Mouse (Mus musculus): ENCODE measurements around the gene Itga3.

The Itga3 gene

DNA sequence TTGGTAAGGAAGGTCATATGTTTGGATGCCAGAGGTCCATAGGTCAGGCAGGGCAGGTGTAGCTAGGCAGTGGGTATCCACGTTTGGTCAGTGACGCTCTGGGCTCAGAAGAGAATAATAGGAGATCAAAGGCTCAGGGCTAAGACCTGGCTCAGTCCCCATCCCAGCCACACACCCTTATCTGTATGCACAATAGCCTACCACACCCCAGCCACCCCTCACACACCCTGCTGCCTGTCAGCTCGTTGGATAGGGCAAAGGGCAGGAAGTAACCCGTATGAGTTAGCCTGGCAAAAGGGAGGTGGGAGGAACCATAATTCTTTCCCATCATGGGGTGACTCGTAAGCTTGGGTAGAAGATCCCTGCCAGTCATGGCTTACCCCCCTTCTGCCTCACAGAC lies 79.0 kb downstream of the Itga3 start:
- H3K36me3 ChIP-seq (ENCODE audit: insufficient read depth, low read length): peaks cover 89% of the 10 kb centered on the region
- H3K27me3 ChIP-seq (ENCODE audit: insufficient read depth, low read length): peaks cover 16% of the 10 kb centered on the region
- TF ChIP-seq CTCF (conservative IDR thresholded peaks at IDR 0.05; ENCODE audit: low read length): no peak
- no peak for TF ChIP-seq POU5F1 (IDR thresholded peaks at IDR 0.05; ENCODE audit: borderline replicate concordance, low read length)
- TF ChIP-seq NANOG (IDR thresholded peaks at IDR 0.05; ENCODE audit: borderline replicate concordance, low read length): no peak
- H3K4me3 ChIP-seq (replicated peaks; ENCODE audit: low read length): no peak overlapping the region
- H3K4me1 ChIP-seq (replicated peaks; ENCODE audit: low read depth, low read length): peaks cover 67% of the 10 kb centered on the region
- H3K9me3 ChIP-seq (ENCODE audit: low read length): no peaks in the 10 kb centered on the region

DNA sequence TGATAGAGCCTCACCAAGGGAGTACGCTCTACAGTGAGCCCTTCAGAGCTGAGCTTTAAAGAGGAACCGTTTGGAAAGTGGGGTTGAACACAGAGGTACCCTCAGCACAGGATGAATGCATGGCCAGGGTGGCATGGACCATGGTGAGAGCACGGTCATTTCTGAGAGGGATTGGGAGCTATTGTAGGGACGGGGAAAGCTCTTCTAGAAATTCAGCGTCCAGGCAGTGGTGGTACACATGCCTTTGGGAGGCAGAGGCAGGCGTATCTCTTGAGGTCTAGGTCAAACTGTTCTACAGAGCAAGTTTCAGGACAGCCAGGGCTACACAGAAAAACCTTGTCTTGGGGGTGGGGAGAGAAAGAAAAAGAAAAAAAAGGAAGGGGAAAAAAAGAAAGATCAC lies 79.6 kb downstream of the Itga3 start:
- peaks cover 71% of the 10 kb centered on the region for H3K4me1 ChIP-seq (replicated peaks; ENCODE audit: low read depth, low read length)
- no peaks in the 10 kb centered on the region for H3K9me3 ChIP-seq (ENCODE audit: low read length)
- H3K4me3 ChIP-seq (replicated peaks; ENCODE audit: low read length): no peak overlapping the region
- H3K27me3 ChIP-seq (ENCODE audit: insufficient read depth, low read length): peaks cover 23% of the 10 kb centered on the region
- peaks cover 83% of the 10 kb centered on the region for H3K36me3 ChIP-seq (ENCODE audit: insufficient read depth, low read length)
- no peak for TF ChIP-seq POU5F1 (IDR thresholded peaks at IDR 0.05; ENCODE audit: borderline replicate concordance, low read length)
- no peak for TF ChIP-seq CTCF (conservative IDR thresholded peaks at IDR 0.05; ENCODE audit: low read length)
- TF ChIP-seq NANOG (IDR thresholded peaks at IDR 0.05; ENCODE audit: borderline replicate concordance, low read length): no peak

DNA sequence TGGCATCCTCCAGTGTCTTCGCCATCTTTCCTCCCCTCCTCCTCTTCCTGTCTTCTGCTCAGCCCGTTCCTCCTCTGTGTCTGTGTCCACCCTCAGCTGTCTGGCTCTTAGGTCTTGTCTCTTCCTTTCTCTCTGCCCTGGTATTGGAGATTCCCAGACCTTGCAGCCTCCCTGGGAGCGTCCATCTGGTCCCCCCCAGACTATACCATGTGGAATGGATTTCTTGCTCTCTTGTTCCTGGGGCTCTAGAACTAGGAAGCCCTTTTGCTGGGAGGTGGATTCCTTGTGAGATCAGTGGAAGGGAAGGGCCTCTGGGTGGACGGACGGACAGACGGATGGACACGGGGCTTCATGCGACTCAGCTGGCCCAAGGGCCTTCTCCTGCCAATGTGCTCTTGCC lies 80.5 kb downstream of the Itga3 start:
- Histone ChIP-seq H3K36me3 (ENCODE audit: insufficient read depth, low read length) (peaks cover 76% of the 10 kb centered on the region), H3K4me3 (replicated peaks; ENCODE audit: low read length) (no peak overlapping the region), H3K9me3 (ENCODE audit: low read length) (no peaks in the 10 kb centered on the region), H3K4me1 (replicated peaks; ENCODE audit: low read depth, low read length) (peaks cover 68% of the 10 kb centered on the region), H3K27me3 (ENCODE audit: insufficient read depth, low read length) (peaks cover 31% of the 10 kb centered on the region)
- TF ChIP-seq POU5F1 (IDR thresholded peaks at IDR 0.05; ENCODE audit: borderline replicate concordance, low read length) (no peak), NANOG (IDR thresholded peaks at IDR 0.05; ENCODE audit: borderline replicate concordance, low read length) (no peak), CTCF (conservative IDR thresholded peaks at IDR 0.05; ENCODE audit: low read length) (no peak)

DNA sequence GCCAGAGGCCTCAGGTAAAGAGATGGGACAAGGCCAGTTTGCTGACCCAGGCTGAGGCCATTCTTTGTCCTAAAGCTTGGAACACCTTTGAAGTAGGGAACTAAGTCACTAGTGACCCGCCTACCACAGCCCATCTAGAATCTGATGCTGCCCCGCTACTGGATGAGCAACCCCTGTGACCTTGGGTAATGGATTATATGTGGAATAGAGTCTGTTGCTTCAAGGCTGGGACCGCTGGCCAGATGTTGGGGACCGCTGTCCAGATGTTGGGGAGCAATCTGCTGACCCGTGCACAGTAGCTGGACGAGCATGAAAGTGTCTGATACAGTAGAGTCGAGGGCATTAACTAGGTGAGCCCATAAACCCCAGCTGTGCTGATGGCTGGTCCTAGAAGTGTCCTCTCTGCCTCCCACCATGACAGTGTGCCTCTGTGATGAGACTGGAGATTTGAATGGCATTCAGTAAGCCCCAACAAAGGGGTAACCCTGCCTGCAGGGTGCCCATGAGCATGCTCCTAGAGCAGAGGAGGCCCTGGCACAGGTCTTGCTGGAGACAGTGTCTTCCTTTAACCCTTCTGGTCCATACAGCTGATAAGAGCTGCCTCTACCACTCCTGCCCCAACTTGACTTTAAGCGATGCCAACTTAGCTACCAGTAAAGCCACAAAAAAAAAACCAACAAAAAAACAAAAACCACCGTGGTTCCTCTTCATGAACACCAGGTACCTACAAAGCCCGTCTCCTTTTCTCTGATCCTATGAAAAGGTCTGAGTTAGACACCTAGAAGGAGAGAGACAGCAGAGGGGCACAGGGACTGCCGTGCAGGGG lies 81.4 kb downstream of the Itga3 start:
- H3K4me1 ChIP-seq (replicated peaks; ENCODE audit: low read depth, low read length): peaks cover 64% of the 10 kb centered on the region
- H3K27me3 ChIP-seq (ENCODE audit: insufficient read depth, low read length): peaks cover 32% of the 10 kb centered on the region
- no peak overlapping the region for H3K4me3 ChIP-seq (replicated peaks; ENCODE audit: low read length)
- peaks cover 67% of the 10 kb centered on the region for H3K36me3 ChIP-seq (ENCODE audit: insufficient read depth, low read length)
- TF ChIP-seq NANOG (IDR thresholded peaks at IDR 0.05; ENCODE audit: borderline replicate concordance, low read length) (no peak), CTCF (conservative IDR thresholded peaks at IDR 0.05; ENCODE audit: low read length) (no peak), POU5F1 (IDR thresholded peaks at IDR 0.05; ENCODE audit: borderline replicate concordance, low read length) (no peak)
- no peaks in the 10 kb centered on the region for H3K9me3 ChIP-seq (ENCODE audit: low read length)

Data from E14TG2a.4 (cell line).